Mouse (Mus musculus) kidney, adult 11 months (tissue): ENCODE measurements at regions not wholly inside any gene's neighbourhood (a gene's known extent, or its start where the extent isn't known, plus 50 kb on each side); places are given as distances from the start of the nearest gene placed in this dataset.

Source experiments
- DNase-seq: peaks from one replicate; pipeline ENCODE4 v3.0.0; 2022

DNA sequence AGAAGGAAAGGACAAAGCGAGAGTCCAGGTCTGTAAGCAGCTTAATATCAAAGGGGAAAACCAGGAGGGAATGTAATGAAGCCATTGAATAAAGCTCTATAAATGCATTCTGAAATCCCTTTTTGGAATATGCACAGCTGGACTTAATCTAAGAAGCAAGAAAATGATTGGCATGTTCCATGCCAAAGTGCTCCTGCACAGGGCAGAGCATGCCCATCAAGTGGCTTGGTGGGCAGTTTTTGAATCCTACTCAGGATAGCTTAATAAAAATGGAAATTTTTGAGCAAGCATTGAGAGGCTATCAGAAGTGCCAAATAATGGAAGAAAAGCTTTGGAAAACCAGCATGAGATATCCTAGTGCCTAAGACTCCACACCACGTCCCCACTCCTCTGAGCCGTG is 466.1 kb downstream of the Epm2a start:
- DNase-seq, result no peak

DNA sequence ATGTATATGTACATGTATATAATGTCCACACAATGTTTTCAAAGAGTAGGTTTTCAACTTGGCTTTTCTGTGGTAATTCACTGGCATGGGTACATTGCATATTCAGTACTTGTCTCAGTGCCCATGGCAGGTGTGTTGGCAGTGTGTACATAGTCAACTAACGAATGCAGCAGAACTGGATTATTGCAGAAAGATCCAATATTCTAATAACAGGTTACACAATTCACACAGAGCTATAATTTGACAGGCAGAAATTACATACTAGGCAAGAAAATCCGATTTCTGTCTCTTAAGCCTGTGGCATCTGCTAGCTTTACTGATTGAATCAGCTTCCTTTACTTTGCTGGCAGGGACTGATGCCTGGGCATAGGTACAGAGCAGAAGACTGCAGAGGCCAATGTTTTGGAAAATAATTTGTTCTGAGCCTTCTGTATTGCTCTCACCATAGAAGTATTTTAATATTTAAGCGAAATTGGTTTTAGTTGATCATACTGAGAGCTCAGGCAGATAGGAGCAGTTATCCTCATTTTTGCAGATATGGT is 479.3 kb downstream of the Epm2a start:
- no peak for DNase-seq

DNA sequence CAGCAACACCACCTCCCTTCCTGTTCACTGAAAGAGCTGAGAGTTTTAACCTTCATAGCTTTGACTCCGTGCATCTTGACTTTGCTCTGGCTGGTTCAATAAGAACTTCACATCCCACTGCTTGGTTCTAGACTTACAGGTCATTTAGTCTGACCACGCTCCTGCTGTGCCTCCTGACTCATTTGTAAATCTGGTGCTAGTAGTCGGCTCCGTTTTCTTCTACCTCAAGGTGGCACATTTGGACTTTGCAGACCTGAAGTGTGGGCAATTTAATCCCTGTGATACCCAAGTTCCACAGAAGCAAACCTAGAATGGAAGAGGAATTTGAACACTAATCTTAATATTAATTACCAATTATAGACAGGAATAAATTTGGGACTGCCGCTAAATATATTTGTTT is 497.9 kb downstream of the Epm2a start:
- no peak for DNase-seq

DNA sequence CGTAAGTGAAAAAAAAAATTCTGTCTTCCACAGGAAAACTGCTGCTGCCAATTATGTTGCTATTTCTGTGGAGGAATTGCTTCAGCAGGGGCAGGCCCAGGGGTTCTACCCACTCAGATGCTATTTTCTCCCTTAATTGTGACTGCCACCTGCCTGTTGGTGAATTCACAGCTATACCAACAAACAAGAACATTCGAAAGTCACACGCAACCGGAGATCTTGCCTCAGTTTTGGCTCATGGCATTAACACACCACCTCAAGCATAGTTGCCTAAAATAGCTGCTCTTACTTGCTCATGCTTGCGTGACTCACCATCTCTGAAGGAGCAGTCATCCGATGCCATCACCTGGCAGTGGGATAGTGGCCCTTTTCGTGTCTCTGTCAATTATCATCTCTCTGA is 498.3 kb downstream of the Epm2a start:
- no peak for DNase-seq

DNA sequence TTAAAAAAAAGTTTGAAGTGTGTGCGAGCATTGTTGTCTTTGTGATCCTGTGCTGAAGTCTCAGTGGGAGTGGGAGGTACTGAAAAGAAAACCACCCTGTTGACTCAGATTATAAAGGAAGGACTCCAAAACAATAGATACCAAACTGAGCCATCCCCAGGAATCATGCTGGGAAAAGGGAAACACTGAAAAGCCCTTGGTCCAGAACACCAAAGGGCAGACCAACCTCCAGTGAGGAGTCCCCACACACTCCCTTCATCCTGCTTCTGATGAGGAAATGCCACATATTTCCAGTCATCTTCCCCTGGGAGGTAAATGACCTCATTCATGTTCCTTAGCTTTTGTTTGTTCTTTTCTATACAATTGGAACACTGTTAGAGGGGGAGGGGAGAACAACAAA is 502.9 kb downstream of the Epm2a start:
- no peak for DNase-seq

DNA sequence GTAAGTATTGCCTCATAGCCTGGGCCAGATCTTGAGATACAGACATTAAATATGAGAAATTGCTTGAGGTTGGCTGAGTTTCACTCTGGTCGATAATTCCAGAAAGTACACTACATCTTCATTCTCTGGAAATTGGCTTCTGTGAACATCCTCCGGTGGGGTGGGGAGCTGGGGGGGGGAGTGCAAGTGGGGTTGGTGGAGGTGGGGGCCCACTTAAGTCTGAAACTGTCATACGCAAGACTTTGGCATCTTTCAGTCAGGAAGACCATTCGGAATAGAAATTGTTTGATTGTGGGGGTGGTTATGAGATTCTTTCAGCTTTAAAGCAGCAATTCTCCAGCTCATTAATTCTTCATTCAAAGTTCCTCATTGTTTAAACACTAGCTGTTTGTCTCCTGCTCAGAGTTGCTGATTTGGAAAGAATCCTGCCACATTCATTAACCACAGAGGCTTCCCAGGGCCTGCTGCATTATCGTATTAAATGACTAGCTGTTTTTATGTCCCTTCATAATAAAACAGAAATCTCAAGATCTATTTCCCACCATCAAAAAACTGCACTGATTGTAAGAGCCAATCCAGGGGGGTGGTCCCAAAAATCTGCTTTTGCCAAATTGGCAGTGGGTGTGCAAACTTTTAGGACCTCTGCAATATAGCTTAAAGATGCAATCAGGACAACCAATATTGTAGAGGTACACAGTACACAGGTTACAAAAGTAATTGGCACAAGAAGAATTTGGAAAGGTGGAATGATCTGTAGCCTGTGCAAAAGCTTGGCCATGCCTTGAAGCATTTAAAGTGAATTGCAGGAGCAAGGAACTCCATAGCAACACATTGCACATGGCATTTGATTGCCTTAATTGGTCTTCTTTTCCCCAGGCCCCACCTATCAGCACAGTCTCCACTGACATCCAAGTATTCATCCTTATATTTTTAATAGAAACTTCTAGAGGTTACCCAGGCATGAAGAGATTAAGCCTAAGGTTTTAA is 532.2 kb downstream of the Epm2a start:
- no peak for DNase-seq

DNA sequence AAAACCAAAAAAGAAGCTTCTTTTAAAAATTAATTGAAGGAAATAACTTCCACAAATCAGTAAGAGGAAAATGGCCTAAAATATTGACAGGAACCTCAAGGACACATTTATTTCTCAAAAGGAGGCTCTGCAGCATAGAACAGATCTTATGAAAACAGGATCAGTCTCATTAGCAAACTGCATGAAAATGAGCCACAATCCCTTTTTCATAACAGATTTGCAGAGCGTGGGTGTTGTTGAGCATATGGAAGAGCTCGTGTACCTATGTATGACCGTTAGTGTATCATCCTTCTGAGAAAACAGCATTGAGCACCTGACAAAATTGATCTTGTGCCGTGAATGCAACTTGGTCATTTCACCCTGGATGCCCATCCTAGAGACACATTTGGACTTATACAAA is 543.0 kb downstream of the Epm2a start:
- DNase-seq, result no peak

DNA sequence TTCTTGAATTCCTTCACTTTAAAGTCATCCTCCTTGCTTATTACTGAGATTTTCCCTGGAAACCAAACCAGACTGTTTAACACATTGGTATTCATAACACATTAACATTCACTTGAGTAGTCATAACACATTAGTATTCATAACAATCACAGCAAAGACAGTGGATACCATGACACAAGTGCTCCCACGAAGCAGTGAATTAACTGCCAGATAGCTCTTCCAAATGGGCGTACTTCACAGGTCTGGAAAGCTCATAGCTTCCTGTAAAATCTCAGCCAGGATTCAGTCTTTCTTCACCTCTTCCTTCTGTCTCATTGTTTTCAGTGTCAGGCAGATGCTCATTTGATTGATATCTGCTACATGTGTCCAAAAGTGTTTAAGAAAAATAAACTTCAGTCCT is 545.7 kb downstream of the Epm2a start:
- DNase-seq, result no peak

DNA sequence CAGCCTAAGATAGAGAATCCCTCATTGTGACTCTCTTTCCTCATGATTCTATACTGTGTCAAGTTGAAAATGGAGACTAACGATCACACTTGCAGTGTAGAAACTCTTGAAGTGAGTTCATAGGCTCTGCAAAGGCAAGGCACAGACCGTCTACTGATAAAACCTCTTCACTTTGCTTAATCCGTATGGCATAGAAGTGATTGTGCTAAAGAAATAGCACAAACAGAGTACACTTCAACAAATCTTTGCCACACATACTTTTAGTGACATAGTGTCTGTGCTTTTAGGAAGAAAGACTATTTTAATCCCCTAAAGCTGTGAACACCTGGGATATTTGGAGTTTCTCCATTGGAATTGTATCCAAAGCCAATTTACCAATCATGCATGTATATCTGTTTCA is 578.9 kb downstream of the Epm2a start:
- no peak for DNase-seq

DNA sequence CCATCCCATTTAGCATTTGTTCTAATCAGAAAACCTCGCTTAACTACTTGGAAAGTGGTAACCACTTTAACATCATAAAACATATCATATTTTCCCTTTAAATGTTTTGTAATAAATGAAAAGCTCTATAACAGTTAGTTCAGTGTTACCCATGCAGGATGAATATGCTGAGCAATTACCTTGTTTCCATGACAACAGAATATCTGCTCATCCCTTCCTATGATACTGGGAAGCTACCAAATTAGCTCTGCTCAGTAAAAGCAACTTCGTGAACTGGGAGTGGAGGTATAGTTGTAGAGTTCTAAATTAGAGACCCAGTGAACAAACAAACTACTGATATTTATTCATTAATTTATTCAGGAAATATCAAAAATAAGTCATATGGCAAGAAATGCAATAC is 595.0 kb downstream of the Epm2a start:
- no peak for DNase-seq

DNA sequence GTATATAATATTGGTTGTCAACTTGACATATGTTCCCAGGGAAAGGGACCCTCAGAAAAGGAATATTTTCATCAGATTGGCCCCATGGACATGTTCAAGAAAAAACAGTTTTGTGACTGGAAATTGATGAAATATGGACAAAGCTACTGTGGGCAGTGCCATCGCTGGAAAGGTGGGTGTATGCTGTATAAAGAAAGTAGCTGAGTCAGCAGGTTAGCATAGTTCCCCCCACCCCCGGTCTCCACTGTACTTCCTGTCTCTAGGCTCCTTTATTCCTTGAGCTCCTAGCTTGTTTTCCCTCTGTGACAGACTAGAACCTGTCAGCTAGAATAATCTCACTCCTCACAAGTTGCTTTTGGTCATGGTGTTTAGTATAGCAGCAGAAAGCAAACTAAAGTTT is 599.6 kb downstream of the Epm2a start:
- DNase-seq, result no peak

DNA sequence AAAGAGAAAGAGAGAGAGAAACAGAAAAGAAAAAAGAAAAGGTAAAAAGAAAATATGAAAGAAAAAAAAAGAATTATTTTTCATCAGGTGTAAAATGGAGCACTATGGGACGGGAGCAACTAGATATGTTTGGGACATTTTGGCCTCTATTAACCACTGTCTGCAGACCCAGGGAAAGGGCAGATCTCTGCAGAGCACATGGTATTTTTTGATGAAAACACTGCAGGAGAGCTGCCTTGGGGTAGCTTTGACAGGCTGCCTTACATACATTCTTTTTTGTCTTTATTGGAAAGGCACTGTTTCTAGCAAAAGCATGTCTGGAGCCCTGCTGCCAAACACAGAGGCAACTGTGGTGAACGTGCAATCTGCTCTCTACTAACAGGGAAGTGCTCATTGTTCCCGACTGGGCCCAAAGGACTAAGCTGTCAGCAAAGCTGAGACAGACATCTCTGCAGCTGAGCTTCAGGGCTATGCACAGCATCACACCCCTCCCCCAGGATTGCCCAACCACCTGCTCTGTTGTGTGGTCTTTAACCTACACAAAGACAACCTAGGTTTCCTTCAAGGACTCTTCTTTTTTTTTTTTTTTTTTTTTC is 617.2 kb downstream of the Epm2a start:
- no peak for DNase-seq

DNA sequence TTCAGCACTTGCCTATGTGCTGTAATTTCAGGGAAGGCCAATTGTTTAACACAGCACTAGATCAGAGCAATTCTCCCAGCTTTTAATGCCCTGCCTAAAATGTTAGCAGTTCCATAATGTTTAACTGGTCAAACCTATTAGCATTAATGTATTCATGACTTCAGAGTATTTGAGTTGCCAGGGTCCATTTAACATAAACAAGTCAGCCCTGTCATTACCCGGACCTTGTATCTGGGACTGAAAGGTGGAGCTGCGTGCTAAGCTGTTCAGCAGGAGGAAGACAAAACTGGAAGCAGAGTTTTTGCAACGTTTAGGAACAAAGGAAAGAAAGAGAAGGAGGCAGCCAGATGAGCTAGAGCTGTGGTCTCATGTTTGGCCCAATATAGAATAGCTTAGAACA is 661.8 kb downstream of the Epm2a start:
- peak; percentile 3 for DNase-seq

DNA sequence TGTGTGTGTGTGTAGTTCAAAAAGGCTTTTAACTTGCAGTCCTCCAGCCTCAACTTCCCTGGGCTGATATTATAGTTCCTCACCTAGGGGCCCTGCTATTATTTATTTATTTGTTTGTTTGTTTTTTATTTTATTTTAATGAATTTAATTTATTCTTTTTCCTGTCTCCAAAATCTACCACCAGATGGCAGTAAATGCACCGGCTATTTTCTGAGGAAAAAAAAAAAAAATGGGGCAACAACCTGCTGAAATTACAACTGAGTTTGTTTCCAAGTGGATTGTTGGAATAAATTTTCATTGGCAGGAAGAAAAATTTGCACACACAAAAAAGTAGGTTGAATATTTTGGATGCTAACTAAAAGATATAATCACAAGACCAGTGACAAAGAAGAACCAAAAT is 662.7 kb downstream of the Epm2a start:
- DNase-seq, result no peak

DNA sequence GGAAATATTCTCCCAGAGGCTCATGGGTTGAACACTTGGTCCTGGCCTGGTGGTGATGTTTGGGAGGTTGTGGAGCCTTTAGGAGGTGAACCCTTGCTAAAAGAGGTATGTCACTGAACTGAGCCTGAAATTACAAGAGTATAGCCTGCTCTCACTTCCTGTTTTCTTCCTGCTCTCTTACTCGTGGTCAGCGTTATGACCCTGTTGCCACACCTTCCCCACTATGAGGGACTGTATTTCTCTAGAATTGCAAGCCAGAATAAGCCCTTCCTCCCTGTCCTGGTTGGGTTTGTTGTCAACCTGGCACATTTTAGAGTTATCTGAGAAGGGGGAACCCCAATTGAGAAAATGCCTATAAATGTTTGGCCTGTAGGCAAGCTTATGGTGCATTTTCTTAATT is 674.1 kb downstream of the Epm2a start:
- no peak for DNase-seq

DNA sequence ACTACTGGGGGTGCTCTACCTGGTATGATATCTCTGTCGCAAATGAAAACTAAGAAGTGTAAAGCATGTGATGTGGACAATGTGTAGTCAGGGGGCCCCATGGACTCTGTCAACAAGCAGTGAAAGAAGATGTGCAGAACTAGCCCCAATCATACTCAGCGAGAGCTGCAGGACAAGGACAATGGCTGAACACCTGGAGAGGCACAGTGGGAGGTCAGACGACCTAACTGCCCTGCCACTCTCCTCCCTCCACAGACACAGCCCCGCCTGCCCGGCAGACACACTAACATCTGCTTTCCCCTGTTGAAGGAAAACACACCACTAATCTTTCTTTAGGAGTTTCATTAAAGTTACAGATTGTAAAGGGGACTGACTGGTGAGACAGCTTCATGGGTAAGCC is 675.1 kb downstream of the Epm2a start:
- no peak for DNase-seq

DNA sequence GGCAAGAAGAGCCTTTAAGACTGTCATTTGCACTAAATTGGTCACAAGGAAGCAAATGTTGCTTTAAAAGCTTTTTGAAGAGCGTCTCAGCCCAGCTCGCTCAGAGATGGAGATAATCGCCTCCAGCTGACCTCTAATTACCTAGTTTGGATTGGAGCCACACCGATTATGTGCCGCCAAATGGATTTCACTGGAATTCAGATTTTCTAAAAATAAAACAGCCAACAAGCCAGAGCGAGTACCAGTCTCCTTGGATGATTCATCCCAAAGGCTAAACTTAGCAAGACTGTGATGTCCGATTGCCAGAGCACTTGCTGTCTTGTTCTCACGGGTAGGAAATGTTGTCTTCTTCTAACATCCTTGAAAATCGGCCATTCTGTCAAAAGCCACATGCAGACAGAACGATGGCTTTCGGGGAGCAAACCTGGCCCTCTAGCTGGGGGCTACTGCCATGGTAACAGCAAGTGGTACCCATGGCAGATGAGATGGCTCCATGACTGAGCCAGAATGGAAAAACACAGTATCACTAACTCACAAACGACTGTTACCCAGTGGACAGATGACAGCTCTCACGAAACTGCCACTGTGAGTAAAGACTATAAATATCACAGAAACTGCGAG is 676.1 kb downstream of the Epm2a start:
- DNase-seq, result no peak

DNA sequence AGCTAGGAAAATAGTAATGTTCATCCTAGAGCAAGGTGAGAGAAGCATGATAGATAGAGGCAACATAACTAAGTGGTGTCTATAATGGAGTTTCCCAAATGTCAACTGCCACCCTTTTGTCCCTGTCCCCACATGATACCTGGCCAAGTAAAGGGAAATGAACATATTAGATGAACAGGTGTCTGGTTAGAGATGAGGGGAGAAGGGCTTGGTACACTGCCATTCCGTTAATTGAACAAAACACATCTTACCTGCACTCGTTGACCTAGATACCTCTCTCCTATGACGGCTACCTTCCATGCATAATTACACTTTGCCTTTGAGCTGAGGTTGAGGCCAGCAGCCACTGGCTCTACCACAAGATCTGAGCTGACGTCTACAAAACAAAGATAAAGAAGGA is 677.4 kb downstream of the Epm2a start:
- DNase-seq, result no peak

DNA sequence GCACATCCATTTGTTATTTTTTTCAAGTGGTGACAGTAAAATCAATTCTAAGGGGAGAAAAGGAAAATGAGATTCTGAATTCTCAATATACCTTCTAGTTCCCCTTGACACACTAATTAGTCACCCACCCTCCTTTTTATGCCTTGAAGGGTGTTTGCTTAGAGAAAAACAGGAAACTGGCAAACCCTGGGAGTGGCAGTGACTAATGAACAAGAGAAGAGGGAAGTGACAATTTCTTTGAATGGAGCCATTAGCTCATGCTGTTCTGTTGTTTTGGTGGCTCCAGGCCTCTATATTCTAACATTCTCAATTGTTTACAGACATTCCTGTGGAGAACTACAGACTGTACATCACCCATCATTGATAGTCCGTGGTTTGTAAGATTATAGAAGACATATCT is 692.0 kb downstream of the Epm2a start:
- DNase-seq, result no peak

DNA sequence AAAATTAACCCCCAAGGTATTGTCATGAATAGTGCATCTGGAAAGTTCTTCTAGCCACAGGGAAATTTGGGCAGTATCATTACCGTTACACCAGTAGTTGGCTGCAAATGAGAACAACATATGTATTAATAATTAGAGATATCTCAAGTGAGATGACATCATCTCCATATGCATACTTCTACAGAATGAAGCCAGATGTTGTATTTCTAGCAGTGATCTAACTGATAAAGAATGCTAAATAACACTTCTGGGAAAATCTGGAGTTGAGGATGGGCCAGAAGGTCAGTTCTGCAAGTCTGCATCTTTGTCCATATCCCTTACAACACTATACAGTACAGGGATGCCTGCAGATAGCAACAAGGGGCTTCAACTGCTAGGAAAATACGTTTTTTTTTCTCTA is 702.7 kb downstream of the Epm2a start:
- no peak for DNase-seq

DNA sequence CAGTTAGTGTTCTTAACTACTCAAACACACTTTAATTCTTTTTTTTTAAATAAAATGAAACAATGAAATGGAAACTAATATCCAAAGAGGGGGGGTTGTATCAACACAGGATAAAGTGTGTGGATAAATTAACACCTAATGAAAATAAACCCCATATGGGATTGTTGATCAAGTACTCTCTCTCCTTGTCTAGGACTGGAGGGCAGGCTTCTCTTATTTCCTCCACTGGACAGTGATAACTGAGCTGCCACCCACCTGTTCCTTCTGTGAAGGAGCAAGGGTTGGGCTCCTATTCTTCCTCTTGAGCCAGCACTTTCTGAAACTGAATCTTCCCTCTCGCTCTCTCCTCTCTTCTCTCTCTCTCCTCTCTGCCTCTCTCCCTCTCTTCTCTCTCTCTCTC is 716.5 kb downstream of the Epm2a start:
- no peak for DNase-seq

DNA sequence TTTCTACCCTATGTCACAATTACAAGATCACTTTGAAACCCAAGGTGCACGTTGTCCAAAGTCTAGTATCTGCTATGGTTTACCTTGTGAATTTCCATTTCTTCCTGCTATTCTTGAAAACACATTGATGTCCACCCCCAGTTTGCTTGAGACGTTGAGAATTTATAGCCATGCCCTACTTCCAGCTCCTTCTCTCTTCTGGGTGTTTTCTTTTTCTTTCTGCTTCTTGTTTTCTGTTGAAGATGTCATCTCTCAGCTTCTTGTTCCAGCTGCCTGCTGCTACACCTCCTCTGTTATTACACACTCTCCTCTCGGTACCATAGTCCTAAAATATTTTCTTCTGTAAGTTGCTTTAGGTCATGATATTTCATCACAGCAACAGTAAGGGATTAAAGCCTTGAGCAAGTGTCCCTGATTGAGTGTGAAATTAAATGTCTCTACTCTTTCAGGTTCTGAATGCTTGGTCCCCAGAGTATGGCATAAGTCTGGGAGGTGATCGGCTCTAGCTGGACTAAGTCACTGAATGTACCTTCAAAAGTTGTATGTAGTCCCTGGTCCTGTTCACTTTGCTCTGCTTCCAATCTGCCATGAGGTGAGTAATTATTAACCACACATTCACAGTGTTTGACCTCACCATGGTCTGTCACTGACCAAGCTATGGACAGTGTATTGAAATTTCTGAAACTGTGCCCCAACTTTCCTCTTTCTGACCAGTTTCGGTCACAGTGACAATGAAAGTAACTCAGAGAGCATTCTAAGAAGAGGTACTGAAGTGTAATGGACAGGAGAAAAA is 718.1 kb downstream of the Epm2a start:
- no peak for DNase-seq

DNA sequence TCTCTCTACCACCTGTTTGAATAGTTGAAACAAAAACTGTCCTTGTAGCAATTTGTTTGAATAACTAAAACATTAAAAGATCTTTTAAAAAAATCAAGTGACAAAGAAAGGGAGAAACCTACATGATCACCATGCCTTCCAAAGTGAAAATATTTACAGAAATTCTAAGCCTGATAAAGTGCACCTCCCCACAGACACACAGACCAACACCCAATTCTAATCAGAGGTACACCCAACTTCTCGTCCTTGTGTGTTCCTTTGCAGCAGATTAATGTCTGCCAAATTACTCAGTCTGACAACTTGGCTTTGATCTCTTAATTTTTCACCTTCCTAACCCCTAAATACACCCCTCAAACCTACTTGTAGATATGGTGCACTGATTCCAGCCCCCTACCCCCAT is 719.1 kb downstream of the Epm2a start:
- no peak for DNase-seq
